Mouse (Mus musculus) E14TG2a.4 (cell line): Measurements from ENCODE around the gene Tmem52b.

ENCODE experiments used
- CTCF ChIP-seq: conservative IDR thresholded peaks from 2 replicates; pipeline ENCODE4 v1.5.1; 2014; ENCODE audit warnings: low read length
- NANOG ChIP-seq: IDR thresholded peaks from 2 replicates; pipeline ENCODE4 v1.6.1; 2014; ENCODE audit warnings: borderline replicate concordance, low read length, mixed read lengths
- POU5F1 ChIP-seq: IDR thresholded peaks from 2 replicates; pipeline ENCODE4 v1.6.1; 2014; ENCODE audit warnings: low read length, borderline replicate concordance

DNA sequence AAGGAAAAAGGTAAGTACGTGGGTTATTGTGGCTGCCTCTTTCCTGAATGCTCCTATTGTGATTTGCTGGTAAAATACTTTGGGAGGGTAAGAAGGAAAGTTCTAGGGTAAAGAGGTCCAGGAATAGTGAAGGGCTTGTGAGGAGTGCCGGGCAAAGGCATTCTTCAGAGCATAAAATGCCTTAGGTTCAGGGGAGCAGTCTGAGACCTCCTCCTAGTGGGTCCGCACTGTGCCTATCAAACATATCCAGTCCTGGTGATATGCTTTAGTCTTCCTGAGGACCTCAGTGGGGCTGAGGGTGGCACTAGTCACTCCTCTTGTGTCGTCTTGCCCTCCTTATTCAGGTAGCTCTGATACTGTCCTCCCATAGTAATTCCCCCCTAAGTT lies 47.3 kb downstream of the Tmem52b start:
- TF ChIP-seq NANOG: no peak
- no peak for TF ChIP-seq CTCF
- TF ChIP-seq POU5F1: no peak
